Mouse (Mus musculus): ENCODE results near the gene Tapbpl.

Tapbpl gene

GRCm38 (mm10) chr6:125239547-125239946 lies 7.9 kb upstream of the Tapbpl start:
- DNase-seq = no peak

GRCm38 (mm10) chr6:125238396-125238795 lies 6.7 kb upstream of the Tapbpl start:
- DNase-seq = no peak

GRCm38 (mm10) chr6:125237421-125237820 lies 5.8 kb upstream of the Tapbpl start:
- DNase-seq = no peak

GRCm38 (mm10) chr6:125236782-125237181 lies 5.1 kb upstream of the Tapbpl start, which contains the start of gene Cd27:
TSS of gene Cd27 (minus strand) at chr6:125237010.
- DNase-seq = no peak

GRCm38 (mm10) chr6:125236341-125236740 lies 4.7 kb upstream of the Tapbpl start:
- DNase-seq = no peak

- no peak for DNase-seq
Measured at GRCm38 (mm10) chr6:125234520-125234828, 2.8 kb upstream of the Tapbpl start.

GRCm38 (mm10) chr6:125233816-125234519 lies 2.3 kb upstream of the Tapbpl start:
- no peak for DNase-seq

GRCm38 (mm10) chr6:125232516-125232915 lies 856 bp upstream of the Tapbpl start:
- no peak for DNase-seq

- no peak for DNase-seq
Measured at GRCm38 (mm10) chr6:125232045-125232437, 381 bp upstream of the Tapbpl start.

GRCm38 (mm10) chr6:125230571-125230970 lies 1.1 kb downstream of the Tapbpl start:
- DNase-seq = no peak

- DNase-seq = peak in 1 of 2 experiments; percentile 43
Measured at GRCm38 (mm10) chr6:125225518-125226115, 6.0 kb downstream of the Tapbpl start.

GRCm38 (mm10) chr6:125222577-125222976 lies 9.1 kb downstream of the Tapbpl start:
- no peak for DNase-seq

GRCm38 (mm10) chr6:125222146-125222545 lies 9.5 kb downstream of the Tapbpl start:
- no peak for DNase-seq

- no peak for DNase-seq
Measured at GRCm38 (mm10) chr6:125221115-125221745, 10.4 kb downstream of the Tapbpl start.

GRCm38 (mm10) chr6:125218963-125219362 lies 12.7 kb downstream of the Tapbpl start:
- DNase-seq = peak; percentile 58 to 78

GRCm38 (mm10) chr6:125217899-125218298 lies 13.8 kb downstream of the Tapbpl start:
- no peak for DNase-seq

GRCm38 (mm10) chr6:125216898-125217297 lies 14.8 kb downstream of the Tapbpl start:
- no peak for DNase-seq

GRCm38 (mm10) chr6:125215148-125215954 lies 16.3 kb downstream of the Tapbpl start, which contains the start of gene Vamp1:
TSS of gene Vamp1 (plus strand) at chr6:125215551.
- peak; percentile 99 for DNase-seq

- no peak for DNase-seq
Measured at GRCm38 (mm10) chr6:125213715-125214114, 17.9 kb downstream of the Tapbpl start.

- DNase-seq = no peak
Measured at GRCm38 (mm10) chr6:125213129-125213528, 18.5 kb downstream of the Tapbpl start.

- DNase-seq = no peak
Measured at GRCm38 (mm10) chr6:125212621-125213020, 19.0 kb downstream of the Tapbpl start.

GRCm38 (mm10) chr6:125210436-125210835 lies 21.2 kb downstream of the Tapbpl start:
- DNase-seq = no peak

- DNase-seq = no peak
Measured at GRCm38 (mm10) chr6:125197166-125197565, 34.5 kb downstream of the Tapbpl start.
